Mouse (Mus musculus) heart, postnatal 0 days (tissue): ENCODE data around the gene Kdm4b. TPM values are rescaled to one million over a fixed set of nuclear protein-coding genes. Genes with fewer than 3 reads are reported as not detected.

ENCODE experiments used
- ATAC-seq: fragments of 200-750 bp; cut with Nextera tagmentation; 2 replicates; pipeline ENCODE4 v1.8.0; 2017; ENCODE audit warnings: low read depth, moderate number of reproducible peaks, moderate library complexity; ENCODE audit not compliant: insufficient read depth
- DNase-seq: peaks from one replicate; pipeline ENCODE4 v3.0.0-alpha.2; 2016; ENCODE audit warnings: low spot score
- H3K27ac ChIP-seq: fragments of 300-500 bp; sonication (generic); 2 replicates; pipeline ENCODE4 v1.5.1; 2014; ENCODE audit warnings: low read depth, mild to moderate bottlenecking
- H3K27me3 ChIP-seq: fragments of 300-500 bp; sonication (generic); 2 replicates; pipeline ENCODE4 v1.6.1; 2014; ENCODE audit warnings: low read length, mixed read lengths; ENCODE audit not compliant: control insufficient read depth, insufficient read depth
- H3K36me3 ChIP-seq: fragments of 300-500 bp; sonication (generic); replicated peaks from 2 replicates; pipeline ENCODE4 v1.6.1; 2014; ENCODE audit warnings: low read length, mixed read lengths; ENCODE audit not compliant: control insufficient read depth, insufficient read depth
- H3K4me1 ChIP-seq: fragments of 300-500 bp; sonication (generic); 2 replicates; pipeline ENCODE4 v1.6.1; 2014; ENCODE audit warnings: antibody characterized with exemption; ENCODE audit not compliant: control insufficient read depth, insufficient read depth
- H3K4me2 ChIP-seq: fragments of 300-500 bp; sonication (generic); 2 replicates; pipeline ENCODE4 v1.6.1; 2014; ENCODE audit warnings: low read depth, mild to moderate bottlenecking, low read length, moderate library complexity
- H3K4me3 ChIP-seq: fragments of 300-500 bp; sonication (generic); 2 replicates; pipeline ENCODE4 v1.5.1; 2014; ENCODE audit warnings: low read depth, low read length
- H3K9ac ChIP-seq: fragments of 300-500 bp; sonication (generic); replicated peaks from 2 replicates; pipeline ENCODE4 v1.6.1; 2014; ENCODE audit warnings: low read depth, low read length, mixed read lengths
- H3K9me3 ChIP-seq: fragments of 300-500 bp; sonication (generic); replicated peaks from 2 replicates; pipeline ENCODE4 v1.6.1; 2016; ENCODE audit warnings: low read length; ENCODE audit not compliant: control insufficient read depth
- CTCF ChIP-seq: IDR thresholded peaks from 2 replicates; pipeline ENCODE4 v1.5.1; 2016; ENCODE audit warnings: antibody characterized with exemption, control low read depth, low read depth
- EP300 ChIP-seq: IDR thresholded peaks from 2 replicates; pipeline ENCODE4 v1.6.1; 2016; ENCODE audit warnings: antibody characterized with exemption, low read depth
- WGBS: fragments of 180-500 bp; shearing (Covaris S2); extraction: QIAGEN DNeasy Blood & Tissue Kit; methylation state at CpG from one replicate; pipeline ENCODE4 v1.1.7; 2014; 5-methylcytosine and 5-hydroxymethylcytosine counted together
- polyA plus RNA-seq: library from polyadenylated mRNA; unstranded; fragments of >200 nt; fragmentation: Nextera tagmentation; extraction: Ambion mirVana; gene quantifications from 2 replicates; pipeline ENCODE4 v1.2.1, GENCODE M21; 2015
- total RNA-seq: library from RNA; depleted of rRNA; stranded (reverse); fragments of >200 nt; gene quantifications from 2 replicates; pipeline ENCODE4 v1.2.3, GENCODE M21; 2014; ENCODE audit warnings: low replicate concordance

Gene Kdm4b
- total and polyA plus RNA-seq, 2 experiments from 2014 or later = 17.7 to 61.8 TPM

GRCm38 (mm10) chr17:56393238-56393637 lies 67.4 kb downstream of the Kdm4b start:
- H3K27me3 ChIP-seq = no peaks in the 10 kb centered on the region
- H3K9ac ChIP-seq = no peak overlapping the region
- no peak for DNase-seq
- H3K27ac ChIP-seq = no peak overlapping the region
- H3K36me3 ChIP-seq = peaks cover 91% of the 10 kb centered on the region
- H3K9me3 ChIP-seq = no peaks in the 10 kb centered on the region
- H3K4me1 ChIP-seq = no peaks in the 10 kb centered on the region
- no peak overlapping the region for H3K4me2 ChIP-seq
- ATAC-seq = no peak
- WGBS = 91% methylated on average over 6 of the region's 6 CpGs
- H3K4me3 ChIP-seq = no peak overlapping the region
- TF ChIP-seq EP300 = no peak
- no peak for TF ChIP-seq CTCF

GRCm38 (mm10) chr17:56393889-56394288 lies 68.0 kb downstream of the Kdm4b start:
- Histone ChIP-seq H3K27me3 (no peaks in the 10 kb centered on the region), H3K27ac (no peak overlapping the region), H3K9ac (no peak overlapping the region), H3K4me1 (no peaks in the 10 kb centered on the region), H3K36me3 (peaks cover 89% of the 10 kb centered on the region), H3K4me2 (no peak overlapping the region), H3K9me3 (no peaks in the 10 kb centered on the region), H3K4me3 (no peak overlapping the region)
- no peak for ATAC-seq
- no peak for DNase-seq
- WGBS = 93% methylated on average over 10 of the region's 10 CpGs
- no peak for TF ChIP-seq EP300
- TF ChIP-seq CTCF = no peak

GRCm38 (mm10) chr17:56396051-56396450 lies 70.2 kb downstream of the Kdm4b start:
- Histone ChIP-seq H3K4me1 (0 out of 2 replicates have a peak, but pooled peaks cover 8% of the 10 kb centered on the region), H3K9ac (no peak overlapping the region), H3K4me3 (no peak overlapping the region), H3K36me3 (peaks cover 90% of the 10 kb centered on the region), H3K27ac (no peak overlapping the region), H3K4me2 (no peak overlapping the region), H3K27me3 (no peaks in the 10 kb centered on the region), H3K9me3 (no peaks in the 10 kb centered on the region)
- 84% methylated on average over 6 of the region's 6 CpGs for WGBS
- DNase-seq = no peak
- ATAC-seq = no peak
- no peak for TF ChIP-seq EP300
- no peak for TF ChIP-seq CTCF

GRCm38 (mm10) chr17:56400221-56400620 lies 74.4 kb downstream of the Kdm4b start:
- H3K27ac ChIP-seq = peak overlapping the region; percentile 22; the same call in 1 of the 2 replicates
- TF ChIP-seq EP300 (no peak), CTCF (no peak)
- DNase-seq (no peak), ATAC-seq (peak; percentile 34; the same call in 1 of the 2 replicates)
- H3K9me3 ChIP-seq = no peaks in the 10 kb centered on the region
- no peaks in the 10 kb centered on the region for H3K27me3 ChIP-seq
- no peak overlapping the region for H3K4me3 ChIP-seq
- peaks cover 65% of the 10 kb centered on the region for H3K36me3 ChIP-seq
- no peak overlapping the region for H3K9ac ChIP-seq
- WGBS = 60% methylated on average over 3 of the region's 3 CpGs
- H3K4me2 ChIP-seq = no peak overlapping the region
- 0 out of 2 replicates have a peak, but pooled peaks cover 8% of the 10 kb centered on the region for H3K4me1 ChIP-seq

- H3K27me3 ChIP-seq = no peaks in the 10 kb centered on the region
- no peak overlapping the region for H3K9ac ChIP-seq
- H3K9me3 ChIP-seq = no peaks in the 10 kb centered on the region
- ATAC-seq (0 out of 2 replicates have a peak, but pooled peaks have one; percentile 29), DNase-seq (no peak)
- WGBS = 92% methylated on average over 4 of the region's 4 CpGs
- H3K36me3 ChIP-seq = peaks cover 57% of the 10 kb centered on the region
- TF ChIP-seq CTCF (no peak), EP300 (0 out of 2 replicates have a peak, but pooled peaks have one; percentile 27)
- no peak overlapping the region for H3K27ac ChIP-seq
- 0 out of 2 replicates have a peak, but pooled peaks cover 8% of the 10 kb centered on the region for H3K4me1 ChIP-seq
- no peak overlapping the region for H3K4me3 ChIP-seq
- H3K4me2 ChIP-seq = no peak overlapping the region
These were observed 75.2 kb downstream of the Kdm4b start for GRCm38 (mm10) chr17:56401051-56401521.

- Histone ChIP-seq H3K4me3 (no peak overlapping the region), H3K9ac (no peak overlapping the region), H3K4me1 (peaks cover 22% of the 10 kb centered on the region), H3K36me3 (peaks cover 17% of the 10 kb centered on the region), H3K27ac (no peak overlapping the region), H3K27me3 (no peaks in the 10 kb centered on the region), H3K9me3 (no peaks in the 10 kb centered on the region), H3K4me2 (no peak overlapping the region)
- no peak for ATAC-seq
- no peak for DNase-seq
- TF ChIP-seq EP300 (no peak), CTCF (no peak)
- WGBS = 90% methylated on average over 3 of the region's 3 CpGs
These were observed 79.5 kb downstream of the Kdm4b start for GRCm38 (mm10) chr17:56405341-56405740.
